In genomic region chr14:118051396-118051795, GRCm38 (mm10) we compare ENCODE assay signal across 15 mouse cellular contexts. TPM values are rescaled to one million over a fixed set of nuclear protein-coding genes. Genes with fewer than 3 reads are reported as not detected.
DNase-seq lines count a peak whose midpoint lies in the region; ATAC-seq and TF ChIP-seq lines count a peak whose summit lies in the region.
"Had no signal": no experiment of that assay in that cellular context is flagged by ENCODE, and none has a peak within 500 bp of the region (broad histone marks: within the 10 kb centered on the region; RNA-seq: fewer than 3 reads in every experiment).

No protein-coding gene starts in this region.

- no peak for TF ChIP-seq CTCF in forebrain, postnatal 0 days (IDR thresholded peaks at IDR 0.05; ENCODE audit: low read depth)
- TF ChIP-seq CTCF in midbrain, postnatal 0 days (IDR thresholded peaks at IDR 0.05) = no peak

- no peaks in the 10 kb centered on the region for H3K36me3 ChIP-seq in forebrain, embryonic 10.5 days (replicated peaks)
- no peaks in the 10 kb centered on the region for H3K36me3 ChIP-seq in forebrain, postnatal 0 days (ENCODE audit: insufficient read depth)
- no peaks in the 10 kb centered on the region for H3K36me3 ChIP-seq in midbrain, embryonic 10.5 days
- no peaks in the 10 kb centered on the region for H3K36me3 ChIP-seq in midbrain, postnatal 0 days (ENCODE audit: insufficient read depth, low read length)
- no peaks in the 10 kb centered on the region for H3K36me3 ChIP-seq in limb, embryonic 10.5 days
- no peaks in the 10 kb centered on the region for H3K36me3 ChIP-seq in stomach, embryonic 15.5 days
- H3K36me3 ChIP-seq: limb, embryonic 15.5 days; midbrain, embryonic 12.5 days had no signal

- intact Hi-C loops in left cerebral cortex, postnatal 14 days (cut with DNase I) = no loop called here

- H3K9me3 ChIP-seq in forebrain, embryonic 10.5 days = no peaks in the 10 kb centered on the region
- H3K9me3 ChIP-seq in forebrain, postnatal 0 days (ENCODE audit: low read length) = no peaks in the 10 kb centered on the region
- no peaks in the 10 kb centered on the region for H3K9me3 ChIP-seq in midbrain, embryonic 10.5 days (replicated peaks)
- H3K9me3 ChIP-seq in midbrain, postnatal 0 days (ENCODE audit: low read length) = no peaks in the 10 kb centered on the region
- no peaks in the 10 kb centered on the region for H3K9me3 ChIP-seq in limb, embryonic 10.5 days (replicated peaks)
- H3K9me3 ChIP-seq in stomach, embryonic 15.5 days = no peaks in the 10 kb centered on the region
- H3K9me3 ChIP-seq: limb, embryonic 15.5 days; midbrain, embryonic 12.5 days had no signal

- peak overlapping the region; percentile 78 for H3K27ac ChIP-seq in forebrain, embryonic 10.5 days
- no peak overlapping the region for H3K27ac ChIP-seq in forebrain, postnatal 0 days (ENCODE audit: low read depth, low read length)
- H3K27ac ChIP-seq in midbrain, embryonic 10.5 days (replicated peaks) = peak overlapping the region; percentile 49; the same call in 1 of the 2 replicates
- no peak overlapping the region for H3K27ac ChIP-seq in midbrain, postnatal 0 days (ENCODE audit: low read depth, low read length)
- H3K27ac ChIP-seq in limb, embryonic 10.5 days = peak overlapping the region; percentile 64
- H3K27ac ChIP-seq in stomach, embryonic 15.5 days = peak overlapping the region; percentile 77
- H3K27ac ChIP-seq: limb, embryonic 15.5 days; midbrain, embryonic 12.5 days had no signal

- 71% methylated on average over 11 of the region's 11 CpGs for WGBS in forebrain, embryonic 10.5 days
- WGBS in forebrain, postnatal 0 days = 54% methylated on average over 11 of the region's 11 CpGs
- 85% methylated on average over 11 of the region's 11 CpGs for WGBS in midbrain, embryonic 10.5 days
- 86% methylated on average over 11 of the region's 11 CpGs for WGBS in midbrain, postnatal 0 days
- 79% methylated on average over 11 of the region's 11 CpGs for WGBS in limb, embryonic 10.5 days
- 60% methylated on average over 11 of the region's 11 CpGs for WGBS in stomach, embryonic 15.5 days

- DNase-seq in forebrain, embryonic 10.5 days (ENCODE audit: extremely low spot score, low spot score) = peak; percentile 26
- DNase-seq in forebrain, postnatal 0 days = no peak
- no peak for DNase-seq in midbrain, embryonic 10.5 days (ENCODE audit: low spot score)
- DNase-seq in midbrain, postnatal 0 days (ENCODE audit: low spot score) = no peak
- peak; percentile 36 for DNase-seq in limb, embryonic 10.5 days (ENCODE audit: low spot score)
- no peak for DNase-seq in cerebellum, adult 9-11 months
- no peak for DNase-seq in left cerebral cortex, postnatal 14 days (ENCODE audit: low spot score in 2 of 2)
- DNase-seq: cerebellum, adult 18-20 months; kidney, postnatal 10 days; right cerebral cortex, postnatal 14 days; thymus, postnatal 14 days had no signal

- no peak for ATAC-seq in forebrain, postnatal 0 days
- ATAC-seq in midbrain, postnatal 0 days (ENCODE audit: low FRiP score) = no peak
- ATAC-seq in stomach, embryonic 15.5 days (ENCODE audit: insufficient read depth, low FRiP score, low read depth) = no peak
- ATAC-seq: Patski had no signal

- H3K4me2 ChIP-seq in forebrain, postnatal 0 days (ENCODE audit: low read depth) = no peak overlapping the region
- H3K4me2 ChIP-seq in midbrain, postnatal 0 days (ENCODE audit: low read depth, low read length, poor library complexity, severe bottlenecking) = no peak overlapping the region
- H3K4me2 ChIP-seq in stomach, embryonic 15.5 days = peak overlapping the region; percentile 30; the same call in 1 of the 2 replicates
- H3K4me2 ChIP-seq: limb, embryonic 15.5 days had no signal

- peaks cover 91% of the 10 kb centered on the region for H3K27me3 ChIP-seq in forebrain, embryonic 10.5 days (ENCODE audit: poor library complexity, severe bottlenecking)
- H3K27me3 ChIP-seq in forebrain, postnatal 0 days (ENCODE audit: insufficient read depth, low read length) = no peaks in the 10 kb centered on the region
- H3K27me3 ChIP-seq in midbrain, embryonic 10.5 days (ENCODE audit: low read depth, poor library complexity, severe bottlenecking) = peaks cover 91% of the 10 kb centered on the region
- no peaks in the 10 kb centered on the region; the same call in 1 of the 2 replicates for H3K27me3 ChIP-seq in midbrain, postnatal 0 days (ENCODE audit: insufficient read depth, low read length)
- no peaks in the 10 kb centered on the region for H3K27me3 ChIP-seq in limb, embryonic 10.5 days (ENCODE audit: low read depth, poor library complexity, severe bottlenecking)
- no peaks in the 10 kb centered on the region for H3K27me3 ChIP-seq in stomach, embryonic 15.5 days (replicated peaks)
- H3K27me3 ChIP-seq: limb, embryonic 15.5 days had no signal

- peak overlapping the region; percentile 18; the same call in 1 of the 2 replicates for H3K4me3 ChIP-seq in forebrain, embryonic 10.5 days
- H3K4me3 ChIP-seq in forebrain, postnatal 0 days (ENCODE audit: low read depth, low read length) = no peak overlapping the region
- H3K4me3 ChIP-seq in midbrain, embryonic 10.5 days = no peak overlapping the region
- H3K4me3 ChIP-seq in midbrain, postnatal 0 days (ENCODE audit: low read depth, low read length) = no peak overlapping the region
- no peak overlapping the region for H3K4me3 ChIP-seq in limb, embryonic 10.5 days
- no peak overlapping the region for H3K4me3 ChIP-seq in stomach, embryonic 15.5 days (replicated peaks)
- H3K4me3 ChIP-seq: limb, embryonic 15.5 days; midbrain, embryonic 12.5 days had no signal

- peaks cover 50% of the 10 kb centered on the region for H3K4me1 ChIP-seq in forebrain, embryonic 10.5 days
- H3K4me1 ChIP-seq in forebrain, postnatal 0 days (ENCODE audit: insufficient read depth) = no peaks in the 10 kb centered on the region
- peaks cover 25% of the 10 kb centered on the region for H3K4me1 ChIP-seq in midbrain, embryonic 10.5 days
- H3K4me1 ChIP-seq in midbrain, postnatal 0 days (ENCODE audit: insufficient read depth, low read length) = peaks cover 3% of the 10 kb centered on the region; the same call in 1 of the 2 replicates
- H3K4me1 ChIP-seq in limb, embryonic 10.5 days = peaks cover 22% of the 10 kb centered on the region
- peaks cover 9% of the 10 kb centered on the region for H3K4me1 ChIP-seq in stomach, embryonic 15.5 days

- H3K9ac ChIP-seq in forebrain, postnatal 0 days = no peak overlapping the region
- H3K9ac ChIP-seq in midbrain, postnatal 0 days (replicated peaks; ENCODE audit: low read length, poor library complexity, severe bottlenecking) = no peak overlapping the region
- H3K9ac ChIP-seq in stomach, embryonic 15.5 days = no peak overlapping the region
- H3K9ac ChIP-seq: limb, embryonic 15.5 days; midbrain, embryonic 12.5 days had no signal

RNA-seq across cellular contexts. Expression of gene Dct, which starts 0.6 kb away (rescaled TPM):
- polyA plus RNA-seq in forebrain, embryonic 10.5 days (2016; fragmentation: Nextera tagmentation; extraction: Ambion mirVana) = 7.4 and 10.6 TPM in 2 replicates
- total RNA-seq in forebrain, postnatal 0 days (2014; rRNA removed) = 1.0 and 1.8 TPM in 2 replicates
- polyA plus RNA-seq in forebrain, postnatal 0 days (2015; fragmentation: Nextera tagmentation; extraction: Ambion mirVana) = 1.0 and 1.2 TPM in 2 replicates
- polyA plus RNA-seq in midbrain, embryonic 10.5 days (2016; fragmentation: Nextera tagmentation; extraction: Ambion mirVana) = 3.5 TPM in 2 replicates
- 0.49 TPM in 1 of 2 replicates, not detected in the other for total RNA-seq in midbrain, postnatal 0 days (2014; rRNA removed)
- 0.44 and 0.63 TPM in 2 replicates for polyA plus RNA-seq in midbrain, postnatal 0 days (2015; fragmentation: Nextera tagmentation; extraction: Ambion mirVana)
- polyA plus RNA-seq in limb, embryonic 10.5 days (2016; fragmentation: Nextera tagmentation; extraction: Ambion mirVana) = 1.6 and 2.2 TPM in 2 replicates
- polyA plus RNA-seq in stomach, embryonic 15.5 days (2015; fragmentation: Nextera tagmentation; extraction: Ambion mirVana) = 1.8 TPM in 2 replicates
- 1 to 10 TPM; 1.2 to 1.5 TPM for total RNA-seq in left cerebral cortex, postnatal 14 days (2021)

Comparison
In these comparisons a context has a peak if more than half of its experiments do, and no peak if none do; other contexts are left out.
1. DNase-seq: peak in forebrain, embryonic 10.5 days (single experiment) and limb, embryonic 10.5 days (single experiment); none in forebrain, postnatal 0 days (single experiment), midbrain, embryonic 10.5 days (single experiment), midbrain, postnatal 0 days (single experiment), cerebellum, adult 9-11 months (single experiment) and left cerebral cortex, postnatal 14 days (0 of 2).
2. H3K27ac ChIP-seq: peak in forebrain, embryonic 10.5 days (single experiment), midbrain, embryonic 10.5 days (single experiment), limb, embryonic 10.5 days (single experiment) and stomach, embryonic 15.5 days (single experiment); none in forebrain, postnatal 0 days (single experiment) and midbrain, postnatal 0 days (single experiment).